Mouse (Mus musculus) liver, embryonic 11.5 days (tissue): ENCODE results near the gene C77080. TPM values are rescaled to one million over a fixed set of nuclear protein-coding genes. Genes with fewer than 3 reads are reported as not detected.

Experiments used
- ATAC-seq: fragments of 200-750 bp; cut with Nextera tagmentation; replicated peaks from 2 replicates; pipeline ENCODE4 v1.8.0; 2017; ENCODE audit warnings: moderate number of reproducible peaks, mild to moderate bottlenecking, moderate TSS enrichment, moderate library complexity; ENCODE audit not compliant: low FRiP score
- DNase-seq: peaks from one replicate; pipeline ENCODE4 v3.0.0-alpha.2; 2017; ENCODE audit warnings: low spot score
- H3K27ac ChIP-seq: fragments of 300-500 bp; sonication (generic); 2 replicates; pipeline ENCODE4 v1.5.1; 2014; ENCODE audit warnings: mild to moderate bottlenecking, low read depth, low read length, control low read depth
- H3K27me3 ChIP-seq: fragments of 300-500 bp; sonication (generic); replicated peaks from 2 replicates; pipeline ENCODE4 v1.6.1; 2014; ENCODE audit warnings: low read length, mixed read lengths; ENCODE audit not compliant: control insufficient read depth, insufficient read depth
- H3K36me3 ChIP-seq: fragments of 300-500 bp; sonication (generic); 2 replicates; pipeline ENCODE4 v1.6.1; 2014; ENCODE audit warnings: mild to moderate bottlenecking, low read length, moderate library complexity, mixed read lengths; ENCODE audit not compliant: control insufficient read depth, insufficient read depth
- H3K4me1 ChIP-seq: fragments of 300-500 bp; sonication (generic); replicated peaks from 2 replicates; pipeline ENCODE4 v1.6.1; 2014; ENCODE audit warnings: low read length, mixed read lengths; ENCODE audit not compliant: control insufficient read depth, insufficient read depth
- H3K4me2 ChIP-seq: fragments of 300-500 bp; sonication (generic); 2 replicates; pipeline ENCODE4 v1.6.1; 2014; ENCODE audit warnings: mild to moderate bottlenecking, control low read depth, moderate library complexity
- H3K4me3 ChIP-seq: fragments of 300-500 bp; sonication (generic); 2 replicates; pipeline ENCODE4 v1.5.1; 2014; ENCODE audit warnings: low read depth, low read length, control low read depth
- H3K9ac ChIP-seq: fragments of 300-500 bp; sonication (generic); 2 replicates; pipeline ENCODE4 v1.6.1; 2014; ENCODE audit warnings: low read depth, low read length, control low read depth
- H3K9me3 ChIP-seq: fragments of 300-500 bp; sonication (generic); 2 replicates; pipeline ENCODE4 v1.6.1; 2016; ENCODE audit warnings: low read length, inconsistent platforms, mixed read lengths; ENCODE audit not compliant: control insufficient read depth
- WGBS: fragments of 180-500 bp; shearing (Covaris S2); extraction: QIAGEN DNeasy Blood & Tissue Kit; methylation state at CpG from one replicate; pipeline ENCODE4 v1.1.7; 2014; 5-methylcytosine and 5-hydroxymethylcytosine counted together
- polyA plus RNA-seq: library from polyadenylated mRNA; unstranded; fragments of >200 nt; fragmentation: Nextera tagmentation; extraction: Ambion mirVana; gene quantifications from 2 replicates; pipeline ENCODE4 v1.2.1, GENCODE M21; 2014

Gene C77080
- polyA plus RNA-seq, 1 experiment from 2014 or later, result 1.2 TPM

- Histone ChIP-seq H3K36me3 (no peaks in the 10 kb centered on the region), H3K4me2 (no peak overlapping the region), H3K9ac (no peak overlapping the region), H3K9me3 (no peaks in the 10 kb centered on the region), H3K27ac (no peak overlapping the region), H3K4me1 (peaks cover 27% of the 10 kb centered on the region), H3K4me3 (no peak overlapping the region), H3K27me3 (peaks cover 51% of the 10 kb centered on the region)
- WGBS, result 58% methylated on average over 7 of the region's 7 CpGs
- ATAC-seq, result no peak
- no peak for DNase-seq
These were observed 19.3 kb downstream of the C77080 start for GRCm38 (mm10) chr4:129241898-129242297.

GRCm38 (mm10) chr4:129239075-129239474 is 22.1 kb downstream of the C77080 start:
- peak overlapping the region; percentile 99 for H3K4me2 ChIP-seq
- peak overlapping the region; percentile 73 for H3K4me3 ChIP-seq
- no peaks in the 10 kb centered on the region for H3K36me3 ChIP-seq
- under 1% methylated on average over 28 of the region's 29 CpGs for WGBS
- H3K9ac ChIP-seq, result peak overlapping the region; percentile 64
- DNase-seq (peak; percentile 82), ATAC-seq (peak; percentile 81)
- no peaks in the 10 kb centered on the region for H3K9me3 ChIP-seq
- H3K4me1 ChIP-seq, result peaks cover 44% of the 10 kb centered on the region
- H3K27ac ChIP-seq, result no peak overlapping the region
- peaks cover 40% of the 10 kb centered on the region for H3K27me3 ChIP-seq

- under 1% methylated on average over 23 of the region's 23 CpGs for WGBS
These were observed 22.6 kb downstream of the C77080 start for GRCm38 (mm10) chr4:129238579-129239016.

GRCm38 (mm10) chr4:129237843-129238441 is 23.3 kb downstream of the C77080 start:
- Histone ChIP-seq H3K4me3 (peak overlapping the region; percentile 73), H3K36me3 (no peaks in the 10 kb centered on the region), H3K27me3 (peaks cover 40% of the 10 kb centered on the region), H3K9me3 (no peaks in the 10 kb centered on the region), H3K4me1 (peaks cover 44% of the 10 kb centered on the region), H3K4me2 (peak overlapping the region; percentile 99), H3K9ac (0 out of 2 replicates have a peak overlapping the region, but pooled peaks have one; percentile 9), H3K27ac (no peak overlapping the region)
- 13% methylated on average over 21 of the region's 21 CpGs for WGBS
- ATAC-seq, result no peak
- no peak for DNase-seq

More at GRCm38 (mm10) chr4:129238579-129239016, 22.6 kb downstream of the C77080 start:
- Histone ChIP-seq H3K9me3 (no peaks in the 10 kb centered on the region), H3K4me2 (peak overlapping the region; percentile 99), H3K4me1 (peaks cover 44% of the 10 kb centered on the region), H3K27ac (no peak overlapping the region), H3K4me3 (peak overlapping the region; percentile 73), H3K27me3 (peaks cover 40% of the 10 kb centered on the region), H3K36me3 (no peaks in the 10 kb centered on the region), H3K9ac (peak overlapping the region; percentile 64)
- DNase-seq (no peak), ATAC-seq (no peak)

- H3K9me3 ChIP-seq, result no peaks in the 10 kb centered on the region
- H3K36me3 ChIP-seq, result no peaks in the 10 kb centered on the region
- no peak overlapping the region for H3K27ac ChIP-seq
- ATAC-seq, result no peak
- no peak overlapping the region for H3K4me2 ChIP-seq
- DNase-seq, result no peak
- H3K4me3 ChIP-seq, result no peak overlapping the region
- peaks cover 43% of the 10 kb centered on the region for H3K27me3 ChIP-seq
- peaks cover 49% of the 10 kb centered on the region for H3K4me1 ChIP-seq
- H3K9ac ChIP-seq, result no peak overlapping the region
- 72% methylated on average over 8 of the region's 8 CpGs for WGBS
These were observed 24.9 kb downstream of the C77080 start for GRCm38 (mm10) chr4:129236236-129236813.

- Histone ChIP-seq H3K4me3 (no peak overlapping the region), H3K4me2 (peak overlapping the region; percentile 48), H3K36me3 (no peaks in the 10 kb centered on the region), H3K4me1 (peaks cover 55% of the 10 kb centered on the region), H3K27me3 (peaks cover 39% of the 10 kb centered on the region), H3K9me3 (no peaks in the 10 kb centered on the region), H3K27ac (peak overlapping the region; percentile 56), H3K9ac (peak overlapping the region; percentile 26; the same call in 1 of the 2 replicates)
- WGBS, result 37% methylated on average over 3 of the region's 3 CpGs
- no peak for DNase-seq
- peak; percentile 64 for ATAC-seq
These were observed 26.1 kb downstream of the C77080 start for GRCm38 (mm10) chr4:129235147-129235546.

GRCm38 (mm10) chr4:129234488-129234887 is 26.7 kb downstream of the C77080 start:
- Histone ChIP-seq H3K9ac (no peak overlapping the region), H3K27ac (peak overlapping the region; percentile 56), H3K4me1 (peaks cover 54% of the 10 kb centered on the region), H3K9me3 (no peaks in the 10 kb centered on the region), H3K4me2 (peak overlapping the region; percentile 48), H3K36me3 (no peaks in the 10 kb centered on the region), H3K4me3 (no peak overlapping the region), H3K27me3 (peaks cover 42% of the 10 kb centered on the region)
- 11% methylated on average over 7 of the region's 7 CpGs for WGBS
- DNase-seq (no peak), ATAC-seq (peak; percentile 68)

- no peak overlapping the region for H3K27ac ChIP-seq
- peaks cover 40% of the 10 kb centered on the region for H3K4me1 ChIP-seq
- H3K27me3 ChIP-seq, result peaks cover 40% of the 10 kb centered on the region
These were observed 28.4 kb downstream of the C77080 start for GRCm38 (mm10) chr4:129232561-129233360.

More at GRCm38 (mm10) chr4:129232561-129233360, 28.4 kb downstream of the C77080 start:
- Histone ChIP-seq H3K9me3 (no peaks in the 10 kb centered on the region), H3K4me2 (no peak overlapping the region), H3K4me3 (no peak overlapping the region), H3K36me3 (no peaks in the 10 kb centered on the region), H3K9ac (no peak overlapping the region)
- DNase-seq (no peak), ATAC-seq (no peak)
- 78% methylated on average over 9 of the region's 9 CpGs for WGBS
